Mouse (Mus musculus) heart, postnatal 0 days (tissue): ENCODE data around the gene Olfr461. TPM values are rescaled to one million over a fixed set of nuclear protein-coding genes. Genes with fewer than 3 reads are reported as not detected.

Experiments used
- ATAC-seq: fragments of 200-750 bp; cut with Nextera tagmentation; 2 replicates; pipeline ENCODE4 v1.8.0; 2017; ENCODE audit warnings: low read depth, moderate number of reproducible peaks, moderate library complexity; ENCODE audit not compliant: insufficient read depth
- DNase-seq: peaks from one replicate; pipeline ENCODE4 v3.0.0-alpha.2; 2016; ENCODE audit warnings: low spot score
- H3K27ac ChIP-seq: fragments of 300-500 bp; sonication (generic); 2 replicates; pipeline ENCODE4 v1.5.1; 2014; ENCODE audit warnings: low read depth, mild to moderate bottlenecking
- H3K27me3 ChIP-seq: fragments of 300-500 bp; sonication (generic); 2 replicates; pipeline ENCODE4 v1.6.1; 2014; ENCODE audit warnings: low read length, mixed read lengths; ENCODE audit not compliant: control insufficient read depth, insufficient read depth
- H3K36me3 ChIP-seq: fragments of 300-500 bp; sonication (generic); replicated peaks from 2 replicates; pipeline ENCODE4 v1.6.1; 2014; ENCODE audit warnings: low read length, mixed read lengths; ENCODE audit not compliant: control insufficient read depth, insufficient read depth
- H3K4me1 ChIP-seq: fragments of 300-500 bp; sonication (generic); 2 replicates; pipeline ENCODE4 v1.6.1; 2014; ENCODE audit warnings: antibody characterized with exemption; ENCODE audit not compliant: control insufficient read depth, insufficient read depth
- H3K4me2 ChIP-seq: fragments of 300-500 bp; sonication (generic); 2 replicates; pipeline ENCODE4 v1.6.1; 2014; ENCODE audit warnings: low read depth, mild to moderate bottlenecking, low read length, moderate library complexity
- H3K4me3 ChIP-seq: fragments of 300-500 bp; sonication (generic); 2 replicates; pipeline ENCODE4 v1.5.1; 2014; ENCODE audit warnings: low read depth, low read length
- H3K9ac ChIP-seq: fragments of 300-500 bp; sonication (generic); replicated peaks from 2 replicates; pipeline ENCODE4 v1.6.1; 2014; ENCODE audit warnings: low read depth, low read length, mixed read lengths
- H3K9me3 ChIP-seq: fragments of 300-500 bp; sonication (generic); replicated peaks from 2 replicates; pipeline ENCODE4 v1.6.1; 2016; ENCODE audit warnings: low read length; ENCODE audit not compliant: control insufficient read depth
- CTCF ChIP-seq: IDR thresholded peaks from 2 replicates; pipeline ENCODE4 v1.5.1; 2016; ENCODE audit warnings: antibody characterized with exemption, control low read depth, low read depth
- EP300 ChIP-seq: IDR thresholded peaks from 2 replicates; pipeline ENCODE4 v1.6.1; 2016; ENCODE audit warnings: antibody characterized with exemption, low read depth
- WGBS: fragments of 180-500 bp; shearing (Covaris S2); extraction: QIAGEN DNeasy Blood & Tissue Kit; methylation state at CpG from one replicate; pipeline ENCODE4 v1.1.7; 2014; 5-methylcytosine and 5-hydroxymethylcytosine counted together
- polyA plus RNA-seq: library from polyadenylated mRNA; unstranded; fragments of >200 nt; fragmentation: Nextera tagmentation; extraction: Ambion mirVana; gene quantifications from 2 replicates; pipeline ENCODE4 v1.2.1, GENCODE M21; 2015
- total RNA-seq: library from RNA; depleted of rRNA; stranded (reverse); fragments of >200 nt; gene quantifications from 2 replicates; pipeline ENCODE4 v1.2.3, GENCODE M21; 2014; ENCODE audit warnings: low replicate concordance; rRNA removed

Gene Olfr461
- total and polyA plus RNA-seq, 2 experiments from 2014 or later: 0.08 TPM; not detected in 1

- TF ChIP-seq CTCF (no peak), EP300 (no peak)
- Histone ChIP-seq H3K9me3 (no peaks in the 10 kb centered on the region), H3K4me1 (no peaks in the 10 kb centered on the region), H3K4me2 (no peak overlapping the region), H3K36me3 (no peaks in the 10 kb centered on the region), H3K27me3 (no peaks in the 10 kb centered on the region), H3K4me3 (no peak overlapping the region), H3K9ac (no peak overlapping the region), H3K27ac (no peak overlapping the region)
- DNase-seq: no peak
- no peak for ATAC-seq
- WGBS: 78% methylated on average over 1 of the region's 1 CpGs
Observed at GRCm38 (mm10) chr6:40576305-40576704, 21.5 kb upstream of the Olfr461 start.

GRCm38 (mm10) chr6:40573618-40574017, 18.8 kb upstream of the Olfr461 start:
- DNase-seq: no peak

GRCm38 (mm10) chr6:40569187-40569586, 14.3 kb upstream of the Olfr461 start, which contains the start of gene Olfr460:
Olfr460 (plus strand) TSS chr6:40569487.
- Histone ChIP-seq H3K4me1 (no peaks in the 10 kb centered on the region), H3K9me3 (no peaks in the 10 kb centered on the region), H3K4me2 (no peak within 1 kb of the TSS), H3K4me3 (no peak within 1 kb of the TSS), H3K9ac (no peak within 1 kb of the TSS), H3K36me3 (no peaks in the 10 kb centered on the region), H3K27me3 (no peaks in the 10 kb centered on the region), H3K27ac (no peak within 1 kb of the TSS)
- no peak for TF ChIP-seq EP300
- TF ChIP-seq CTCF: no peak
- ATAC-seq: no peak
- no peak for DNase-seq
- WGBS: 79% methylated on average over 3 of the region's 3 CpGs

More at GRCm38 (mm10) chr6:40573618-40574017, 18.8 kb upstream of the Olfr461 start:
- no peaks in the 10 kb centered on the region for H3K36me3 ChIP-seq
- H3K9me3 ChIP-seq: no peaks in the 10 kb centered on the region
- no peak for TF ChIP-seq CTCF
- no peak for TF ChIP-seq EP300
- WGBS: 52% methylated on average over 3 of the region's 3 CpGs
- no peak overlapping the region for H3K4me3 ChIP-seq
- H3K27me3 ChIP-seq: no peaks in the 10 kb centered on the region
- H3K9ac ChIP-seq: no peak overlapping the region
- H3K4me1 ChIP-seq: no peaks in the 10 kb centered on the region
- no peak for ATAC-seq
- H3K27ac ChIP-seq: no peak overlapping the region
- H3K4me2 ChIP-seq: no peak overlapping the region

- WGBS: 66% methylated on average over 10 of the region's 10 CpGs
- H3K9me3 ChIP-seq: no peaks in the 10 kb centered on the region
- H3K9ac ChIP-seq: no peak overlapping the region
- H3K4me2 ChIP-seq: no peak overlapping the region
- ATAC-seq: no peak
- no peak overlapping the region for H3K27ac ChIP-seq
- H3K4me1 ChIP-seq: no peaks in the 10 kb centered on the region
- TF ChIP-seq CTCF: no peak
- TF ChIP-seq EP300: no peak
- no peaks in the 10 kb centered on the region for H3K36me3 ChIP-seq
- no peaks in the 10 kb centered on the region for H3K27me3 ChIP-seq
- DNase-seq: no peak
- no peak overlapping the region for H3K4me3 ChIP-seq
Observed at GRCm38 (mm10) chr6:40544690-40545089, 10.2 kb downstream of the Olfr461 start.

GRCm38 (mm10) chr6:40519408-40519807, 35.4 kb downstream of the Olfr461 start, which contains the start of gene Prss37:
Prss37 (minus strand) TSS chr6:40519508.
- no peaks in the 10 kb centered on the region for H3K27me3 ChIP-seq
- H3K4me3 ChIP-seq: no peak within 1 kb of the TSS
- H3K36me3 ChIP-seq: no peaks in the 10 kb centered on the region
- TF ChIP-seq CTCF (no peak), EP300 (no peak)
- DNase-seq (no peak), ATAC-seq (no peak)
- H3K27ac ChIP-seq: no peak within 1 kb of the TSS
- H3K4me2 ChIP-seq: no peak within 1 kb of the TSS
- H3K4me1 ChIP-seq: no peaks in the 10 kb centered on the region
- no peaks in the 10 kb centered on the region for H3K9me3 ChIP-seq
- 58% methylated on average over 1 of the region's 1 CpGs for WGBS
- H3K9ac ChIP-seq: no peak within 1 kb of the TSS

GRCm38 (mm10) chr6:40493229-40493628, 61.6 kb downstream of the Olfr461 start, which contains the start of gene Tas2r108:
Tas2r108 (plus strand) TSS chr6:40493529.
- DNase-seq: no peak
- H3K4me3 ChIP-seq: no peak within 1 kb of the TSS
- no peaks in the 10 kb centered on the region for H3K36me3 ChIP-seq
- H3K27ac ChIP-seq: no peak within 1 kb of the TSS
- H3K4me1 ChIP-seq: no peaks in the 10 kb centered on the region
- no peaks in the 10 kb centered on the region for H3K27me3 ChIP-seq
- H3K9me3 ChIP-seq: no peaks in the 10 kb centered on the region
- ATAC-seq: no peak
- WGBS: 71% methylated on average over 3 of the region's 3 CpGs
- no peak within 1 kb of the TSS for H3K4me2 ChIP-seq
- TF ChIP-seq CTCF (no peak), EP300 (no peak)
- no peak within 1 kb of the TSS for H3K9ac ChIP-seq

Other genes with a start within 250 kb of the Olfr461 start
- 13.4 and 22.4 TPM in 2 replicates for gene Agk, start 229.9 kb downstream of the Olfr461 start, total RNA-seq
- gene Agk, start 229.9 kb downstream of the Olfr461 start, polyA plus RNA-seq: 30.0 and 30.8 TPM in 2 replicates
- gene E330009J07Rik, start 118.9 kb downstream of the Olfr461 start, total RNA-seq: 2.3 and 13.7 TPM in 2 replicates
- 1.1 and 1.6 TPM in 2 replicates for gene E330009J07Rik, start 118.9 kb downstream of the Olfr461 start, polyA plus RNA-seq
- not detected in 2 replicates for gene Wee2, start 116.0 kb downstream of the Olfr461 start, total RNA-seq
- not detected in 2 replicates for gene Wee2, start 116.0 kb downstream of the Olfr461 start, polyA plus RNA-seq
- 5.5 and 11.4 TPM in 2 replicates for gene Ssbp1, start 83.7 kb downstream of the Olfr461 start, total RNA-seq
- 111 and 116 TPM in 2 replicates for gene Ssbp1, start 83.7 kb downstream of the Olfr461 start, polyA plus RNA-seq
- not detected in 2 replicates for gene Tas2r137, start 63.8 kb downstream of the Olfr461 start, total RNA-seq
- gene Tas2r137, start 63.8 kb downstream of the Olfr461 start, polyA plus RNA-seq: not detected in 2 replicates
- not detected in 2 replicates for gene Tas2r108, start 61.5 kb downstream of the Olfr461 start, total RNA-seq
- not detected in 2 replicates for gene Tas2r108, start 61.5 kb downstream of the Olfr461 start, polyA plus RNA-seq
- not detected in 2 replicates for gene Prss37, start 35.5 kb downstream of the Olfr461 start, total RNA-seq
- gene Prss37, start 35.5 kb downstream of the Olfr461 start, polyA plus RNA-seq: not detected in 2 replicates
- not detected in 2 replicates for gene Olfr460, start 14.4 kb upstream of the Olfr461 start, total RNA-seq
- gene Olfr460, start 14.4 kb upstream of the Olfr461 start, polyA plus RNA-seq: not detected in 2 replicates
- 3.3 TPM in 1 of 2 replicates, not detected in the other for gene Clec5a, start 30.8 kb upstream of the Olfr461 start, total RNA-seq
- 0.48 and 0.82 TPM in 2 replicates for gene Clec5a, start 30.8 kb upstream of the Olfr461 start, polyA plus RNA-seq
- not detected in 2 replicates for gene Tas2r138, start 58.3 kb upstream of the Olfr461 start, total RNA-seq
- not detected in 2 replicates for gene Tas2r138, start 58.3 kb upstream of the Olfr461 start, polyA plus RNA-seq
- 0.08 TPM in 1 of 2 replicates, not detected in the other for gene Mgam, start 73.8 kb upstream of the Olfr461 start, total RNA-seq
- 0.01 and 0.03 TPM in 2 replicates for gene Mgam, start 73.8 kb upstream of the Olfr461 start, polyA plus RNA-seq